Comparison of ENCODE assay signal across 28 mouse cellular contexts in genomic region chr5:50037666-50038065, GRCm38 (mm10). TPM values are rescaled to one million over a fixed set of nuclear protein-coding genes. Genes with fewer than 3 reads are reported as not detected.
DNase-seq lines count a peak whose midpoint lies in the region; ATAC-seq and TF ChIP-seq lines count a peak whose summit lies in the region.
"Had no signal": no experiment of that assay in that cellular context is flagged by ENCODE, and none has a peak within 500 bp of the region (broad histone marks: within the 10 kb centered on the region; RNA-seq: fewer than 3 reads in every experiment).

No protein-coding gene starts in this region.

- H3K36me3 ChIP-seq in embryonic facial prominence, embryonic 13.5 days = no peaks in the 10 kb centered on the region
- no peaks in the 10 kb centered on the region for H3K36me3 ChIP-seq in embryonic facial prominence, embryonic 10.5 days (replicated peaks)
- H3K36me3 ChIP-seq in heart, embryonic 13.5 days = no peaks in the 10 kb centered on the region
- H3K36me3 ChIP-seq in heart, embryonic 11.5 days (ENCODE audit: control insufficient read depth, insufficient read depth, low read length) = no peaks in the 10 kb centered on the region
- no peaks in the 10 kb centered on the region for H3K36me3 ChIP-seq in kidney, postnatal 0 days (ENCODE audit: insufficient read depth, low read length)
- H3K36me3 ChIP-seq in midbrain, embryonic 11.5 days (ENCODE audit: control insufficient read depth, insufficient read depth, low read length) = no peaks in the 10 kb centered on the region
- H3K36me3 ChIP-seq in midbrain, embryonic 16.5 days (ENCODE audit: control insufficient read depth, insufficient read depth, low read length) = no peaks in the 10 kb centered on the region
- H3K36me3 ChIP-seq: embryonic facial prominence, embryonic 15.5 days; liver, embryonic 12.5 days; midbrain, embryonic 13.5 days; neural tube, embryonic 13.5 days had no signal

- H3K4me2 ChIP-seq in embryonic facial prominence, embryonic 13.5 days = no peak overlapping the region
- H3K4me2 ChIP-seq in heart, embryonic 13.5 days = no peak overlapping the region
- H3K4me2 ChIP-seq in heart, embryonic 11.5 days = no peak overlapping the region
- 0 out of 2 replicates have a peak overlapping the region, but pooled peaks have one; percentile 0 for H3K4me2 ChIP-seq in kidney, postnatal 0 days (ENCODE audit: low read length)
- H3K4me2 ChIP-seq in midbrain, embryonic 11.5 days = no peak overlapping the region
- H3K4me2 ChIP-seq in midbrain, embryonic 16.5 days (ENCODE audit: low read length) = no peak overlapping the region
- H3K4me2 ChIP-seq: embryonic facial prominence, embryonic 15.5 days; hindbrain, embryonic 14.5 days; limb, embryonic 12.5 days; liver, embryonic 12.5 days; midbrain, embryonic 13.5 days; neural tube, embryonic 13.5 days had no signal

- no peak overlapping the region for H3K4me3 ChIP-seq in embryonic facial prominence, embryonic 13.5 days
- H3K4me3 ChIP-seq in embryonic facial prominence, embryonic 10.5 days = no peak overlapping the region
- H3K4me3 ChIP-seq in heart, embryonic 13.5 days = no peak overlapping the region
- H3K4me3 ChIP-seq in heart, embryonic 11.5 days (ENCODE audit: low read depth, low read length) = no peak overlapping the region
- H3K4me3 ChIP-seq in kidney, postnatal 0 days (replicated peaks; ENCODE audit: low read depth, low read length) = no peak overlapping the region
- no peak overlapping the region for H3K4me3 ChIP-seq in midbrain, embryonic 11.5 days (ENCODE audit: low read depth, low read length)
- H3K4me3 ChIP-seq in midbrain, embryonic 16.5 days (ENCODE audit: low read depth, low read length) = no peak overlapping the region
- H3K4me3 ChIP-seq: embryonic facial prominence, embryonic 15.5 days; layer of hippocampus, adult 2 months; limb, embryonic 12.5 days; liver, embryonic 12.5 days; midbrain, embryonic 13.5 days; neural tube, embryonic 13.5 days had no signal

- no peak for DNase-seq in embryonic facial prominence, embryonic 10.5 days (ENCODE audit: low spot score)
- DNase-seq in kidney, postnatal 0 days (ENCODE audit: low spot score) = peak; percentile 22
- no peak for DNase-seq in kidney, postnatal 25 days
- DNase-seq in midbrain, embryonic 11.5 days (ENCODE audit: low spot score, missing footprints) = no peak
- DNase-seq: adrenal gland, adult 8-10 months; cerebellum, adult 18-20 months; cerebellum, postnatal 36 days; embryo, embryonic 11 days; gastrocnemius, postnatal 25 days; heart, adult 18-20 months; kidney, adult 9 months; lung, postnatal 10 days; right cerebral cortex, adult 18-20 months; right cerebral cortex, postnatal 4 days; thymus, postnatal 14 days had no signal

- H3K4me1 ChIP-seq in embryonic facial prominence, embryonic 13.5 days = peaks cover 62% of the 10 kb centered on the region
- H3K4me1 ChIP-seq in embryonic facial prominence, embryonic 10.5 days = peaks cover 25% of the 10 kb centered on the region
- H3K4me1 ChIP-seq in heart, embryonic 13.5 days = peaks cover 74% of the 10 kb centered on the region
- H3K4me1 ChIP-seq in heart, embryonic 11.5 days (ENCODE audit: control insufficient read depth, insufficient read depth, low read length) = peaks cover 21% of the 10 kb centered on the region
- peaks cover 45% of the 10 kb centered on the region for H3K4me1 ChIP-seq in kidney, postnatal 0 days (replicated peaks; ENCODE audit: insufficient read depth, low read length)
- peaks cover 21% of the 10 kb centered on the region for H3K4me1 ChIP-seq in midbrain, embryonic 11.5 days (ENCODE audit: control insufficient read depth, insufficient read depth, low read length)
- peaks cover 10% of the 10 kb centered on the region for H3K4me1 ChIP-seq in midbrain, embryonic 16.5 days (ENCODE audit: control insufficient read depth, insufficient read depth, low read length)

- H3K27ac ChIP-seq in embryonic facial prominence, embryonic 13.5 days = 0 out of 2 replicates have a peak overlapping the region, but pooled peaks have one; percentile 11
- no peak overlapping the region for H3K27ac ChIP-seq in embryonic facial prominence, embryonic 10.5 days (replicated peaks)
- peak overlapping the region; percentile 53; the same call in 1 of the 2 replicates for H3K27ac ChIP-seq in heart, embryonic 13.5 days (replicated peaks)
- H3K27ac ChIP-seq in heart, embryonic 11.5 days (ENCODE audit: low read depth, low read length) = no peak overlapping the region
- peak overlapping the region; percentile 62 for H3K27ac ChIP-seq in kidney, postnatal 0 days
- no peak overlapping the region for H3K27ac ChIP-seq in midbrain, embryonic 11.5 days (ENCODE audit: low read depth, low read length)
- H3K27ac ChIP-seq in midbrain, embryonic 16.5 days (ENCODE audit: low read length) = no peak overlapping the region
- H3K27ac ChIP-seq: embryonic facial prominence, embryonic 15.5 days; hindbrain, embryonic 14.5 days; layer of hippocampus, adult 2 months; limb, embryonic 12.5 days; liver, embryonic 12.5 days; midbrain, embryonic 13.5 days; neural tube, embryonic 13.5 days had no signal

- WGBS in embryonic facial prominence, embryonic 13.5 days = 70% methylated on average over 8 of the region's 8 CpGs
- WGBS in embryonic facial prominence, embryonic 10.5 days = 84% methylated on average over 8 of the region's 8 CpGs
- 63% methylated on average over 8 of the region's 8 CpGs for WGBS in heart, embryonic 13.5 days
- WGBS in heart, embryonic 11.5 days (ENCODE audit: insufficient replicate concordance) = 81% methylated on average over 8 of the region's 8 CpGs
- 21% methylated on average over 8 of the region's 8 CpGs for WGBS in kidney, postnatal 0 days
- 68% methylated on average over 8 of the region's 8 CpGs for WGBS in midbrain, embryonic 11.5 days
- 60% methylated on average over 8 of the region's 8 CpGs for WGBS in midbrain, embryonic 16.5 days

- no peaks in the 10 kb centered on the region for H3K9me3 ChIP-seq in embryonic facial prominence, embryonic 13.5 days
- no peaks in the 10 kb centered on the region for H3K9me3 ChIP-seq in embryonic facial prominence, embryonic 10.5 days
- H3K9me3 ChIP-seq in heart, embryonic 13.5 days = no peaks in the 10 kb centered on the region
- no peaks in the 10 kb centered on the region for H3K9me3 ChIP-seq in heart, embryonic 11.5 days (replicated peaks; ENCODE audit: control insufficient read depth, low read length)
- no peaks in the 10 kb centered on the region for H3K9me3 ChIP-seq in kidney, postnatal 0 days (replicated peaks; ENCODE audit: low read length)
- H3K9me3 ChIP-seq in midbrain, embryonic 11.5 days (ENCODE audit: control insufficient read depth, low read length) = no peaks in the 10 kb centered on the region
- H3K9me3 ChIP-seq in midbrain, embryonic 16.5 days (replicated peaks; ENCODE audit: control insufficient read depth, low read length, poor library complexity, severe bottlenecking) = no peaks in the 10 kb centered on the region
- H3K9me3 ChIP-seq: embryonic facial prominence, embryonic 15.5 days; limb, embryonic 12.5 days; liver, embryonic 12.5 days; midbrain, embryonic 13.5 days; neural tube, embryonic 13.5 days had no signal

- ATAC-seq in embryonic facial prominence, embryonic 13.5 days (ENCODE audit: insufficient number of reproducible peaks, insufficient read depth, low FRiP score, low TSS enrichment, low read depth) = no peak
- no peak for ATAC-seq in heart, embryonic 13.5 days (ENCODE audit: extremely low read depth, insufficient number of reproducible peaks, low FRiP score, low TSS enrichment)
- ATAC-seq in heart, embryonic 11.5 days (replicated peaks; ENCODE audit: insufficient number of reproducible peaks, low FRiP score, low TSS enrichment) = no peak
- ATAC-seq in kidney, postnatal 0 days (replicated peaks; ENCODE audit: low FRiP score, low read depth) = no peak
- ATAC-seq in midbrain, embryonic 11.5 days (ENCODE audit: low FRiP score) = 0 out of 2 replicates have a peak, but pooled peaks have one; percentile 12
- no peak for ATAC-seq in midbrain, embryonic 16.5 days
- ATAC-seq: activated CD4-positive, CD25-positive, alpha-beta regulatory T cell, adult 4 months; inflammation-experienced regulatory T-cells, adult 6 months; liver, embryonic 12.5 days; midbrain, embryonic 13.5 days had no signal

- TF ChIP-seq CTCF in kidney, postnatal 0 days (IDR thresholded peaks at IDR 0.05; ENCODE audit: low read depth) = no peak

- H3K27me3 ChIP-seq in embryonic facial prominence, embryonic 13.5 days = no peaks in the 10 kb centered on the region
- no peaks in the 10 kb centered on the region for H3K27me3 ChIP-seq in embryonic facial prominence, embryonic 10.5 days (replicated peaks; ENCODE audit: low read depth, poor library complexity, severe bottlenecking)
- no peaks in the 10 kb centered on the region for H3K27me3 ChIP-seq in heart, embryonic 13.5 days (replicated peaks)
- H3K27me3 ChIP-seq in heart, embryonic 11.5 days (ENCODE audit: control insufficient read depth, insufficient read depth, low read length) = no peaks in the 10 kb centered on the region
- no peaks in the 10 kb centered on the region for H3K27me3 ChIP-seq in kidney, postnatal 0 days (ENCODE audit: insufficient read depth, low read length)
- H3K27me3 ChIP-seq in midbrain, embryonic 11.5 days (ENCODE audit: control insufficient read depth, insufficient read depth, low read length) = no peaks in the 10 kb centered on the region
- no peaks in the 10 kb centered on the region for H3K27me3 ChIP-seq in midbrain, embryonic 16.5 days (ENCODE audit: control insufficient read depth, insufficient read depth, low read depth, low read length)
- H3K27me3 ChIP-seq: embryonic facial prominence, embryonic 15.5 days; limb, embryonic 12.5 days; liver, embryonic 12.5 days; midbrain, embryonic 13.5 days; neural tube, embryonic 13.5 days had no signal

- no peak overlapping the region for H3K9ac ChIP-seq in embryonic facial prominence, embryonic 13.5 days
- no peak overlapping the region for H3K9ac ChIP-seq in heart, embryonic 13.5 days
- H3K9ac ChIP-seq in heart, embryonic 11.5 days (ENCODE audit: low read depth, low read length) = no peak overlapping the region
- H3K9ac ChIP-seq in kidney, postnatal 0 days (ENCODE audit: low read depth, low read length) = no peak overlapping the region
- no peak overlapping the region for H3K9ac ChIP-seq in midbrain, embryonic 11.5 days (ENCODE audit: low read length)
- no peak overlapping the region for H3K9ac ChIP-seq in midbrain, embryonic 16.5 days (ENCODE audit: low read depth, low read length)
- H3K9ac ChIP-seq: embryonic facial prominence, embryonic 15.5 days; hindbrain, embryonic 14.5 days; limb, embryonic 12.5 days; liver, embryonic 12.5 days; midbrain, embryonic 13.5 days; neural tube, embryonic 13.5 days had no signal

RNA-seq across cellular contexts. Expression of gene Adgra3, which starts 21.1 kb away (rescaled TPM):
- 39.7 and 42.0 TPM in 2 replicates for polyA plus RNA-seq in embryonic facial prominence, embryonic 13.5 days (2015; fragmentation: Nextera tagmentation; extraction: Ambion mirVana)
- polyA plus RNA-seq in embryonic facial prominence, embryonic 10.5 days (2016; fragmentation: Nextera tagmentation; extraction: Ambion mirVana) = 42.8 and 45.7 TPM in 2 replicates
- 13.9 and 14.8 TPM in 2 replicates for polyA plus RNA-seq in heart, embryonic 13.5 days (2015; fragmentation: Nextera tagmentation; extraction: Ambion mirVana)
- 18.6 and 20.5 TPM in 2 replicates for polyA plus RNA-seq in heart, embryonic 11.5 days (2014; fragmentation: Nextera tagmentation; extraction: Ambion mirVana)
- polyA plus RNA-seq in kidney, postnatal 0 days (2015; fragmentation: Nextera tagmentation; extraction: Ambion mirVana) = 33.2 and 36.7 TPM in 2 replicates
- polyA plus RNA-seq in midbrain, embryonic 11.5 days (2014; fragmentation: Nextera tagmentation; extraction: Ambion mirVana) = 37.3 and 41.2 TPM in 2 replicates
- polyA plus RNA-seq in midbrain, embryonic 16.5 days (2015; fragmentation: Nextera tagmentation; extraction: Ambion mirVana) = 9.9 and 11.5 TPM in 2 replicates
- polyA plus RNA-seq: inflammation-experienced regulatory T-cells, adult 6 months had no signal

Comparison
In these comparisons a context has a peak if more than half of its experiments do, and no peak if none do; other contexts are left out.
1. H3K27ac ChIP-seq: peak in embryonic facial prominence, embryonic 13.5 days (single experiment), heart, embryonic 13.5 days (single experiment) and kidney, postnatal 0 days (single experiment); none in embryonic facial prominence, embryonic 10.5 days (single experiment), heart, embryonic 11.5 days (single experiment), midbrain, embryonic 11.5 days (single experiment) and midbrain, embryonic 16.5 days (single experiment).